Mouse (Mus musculus) c-Kit-positive CD71-positive TER-119-negative erythroid progenitor cells, embryonic 14.5 days (primary cell): Measurements from ENCODE around the gene Sv2c.

Experiments
- DNase-seq: peaks from one replicate; pipeline ENCODE4 v3.0.0-alpha.2; 2013; ENCODE audit warnings: low read depth

The Sv2c gene

GRCm38 (mm10) chr13:95944621-95945020 lies 187.8 kb downstream of the Sv2c start:
- no peak for DNase-seq

- no peak for DNase-seq
Measured at GRCm38 (mm10) chr13:95943919-95944318, 188.5 kb downstream of the Sv2c start.

GRCm38 (mm10) chr13:95942587-95942986 lies 189.8 kb downstream of the Sv2c start:
- no peak for DNase-seq

- DNase-seq, result no peak
Measured at GRCm38 (mm10) chr13:95941861-95942260, 190.5 kb downstream of the Sv2c start.

GRCm38 (mm10) chr13:95940811-95941210 lies 191.6 kb downstream of the Sv2c start:
- DNase-seq, result no peak

GRCm38 (mm10) chr13:95924201-95924621 lies 208.2 kb downstream of the Sv2c start:
- DNase-seq, result no peak

- DNase-seq, result no peak
Measured at GRCm38 (mm10) chr13:95922626-95923025, 209.8 kb downstream of the Sv2c start.

- DNase-seq, result no peak
Measured at GRCm38 (mm10) chr13:95918624-95919284, 213.6 kb downstream of the Sv2c start.

GRCm38 (mm10) chr13:95913046-95913406 lies 219.4 kb downstream of the Sv2c start:
- DNase-seq, result no peak

- no peak for DNase-seq
Measured at GRCm38 (mm10) chr13:95912157-95913045, 220.0 kb downstream of the Sv2c start.

- DNase-seq, result no peak
Measured at GRCm38 (mm10) chr13:95910270-95910669, 222.1 kb downstream of the Sv2c start.

GRCm38 (mm10) chr13:95909244-95909643 lies 223.1 kb downstream of the Sv2c start:
- DNase-seq, result no peak
